Mouse (Mus musculus) ES-Bruce4 (cell line): ENCODE measurements around the gene Cd79b.

Experiments used
- CTCF ChIP-seq: IDR thresholded peaks from one replicate; pipeline ENCODE4 v1.8.1; 2011; ENCODE audit warnings: low read depth, low read length
- EP300 ChIP-seq: IDR thresholded peaks from 2 replicates; pipeline ENCODE4 v1.6.1; 2011; ENCODE audit warnings: low read depth, low read length; ENCODE audit not compliant: insufficient read depth
- POLR2A ChIP-seq: IDR thresholded peaks from one replicate; pipeline ENCODE4 v1.8.1; 2011; ENCODE audit warnings: low read length; ENCODE audit not compliant: insufficient read depth

DNA sequence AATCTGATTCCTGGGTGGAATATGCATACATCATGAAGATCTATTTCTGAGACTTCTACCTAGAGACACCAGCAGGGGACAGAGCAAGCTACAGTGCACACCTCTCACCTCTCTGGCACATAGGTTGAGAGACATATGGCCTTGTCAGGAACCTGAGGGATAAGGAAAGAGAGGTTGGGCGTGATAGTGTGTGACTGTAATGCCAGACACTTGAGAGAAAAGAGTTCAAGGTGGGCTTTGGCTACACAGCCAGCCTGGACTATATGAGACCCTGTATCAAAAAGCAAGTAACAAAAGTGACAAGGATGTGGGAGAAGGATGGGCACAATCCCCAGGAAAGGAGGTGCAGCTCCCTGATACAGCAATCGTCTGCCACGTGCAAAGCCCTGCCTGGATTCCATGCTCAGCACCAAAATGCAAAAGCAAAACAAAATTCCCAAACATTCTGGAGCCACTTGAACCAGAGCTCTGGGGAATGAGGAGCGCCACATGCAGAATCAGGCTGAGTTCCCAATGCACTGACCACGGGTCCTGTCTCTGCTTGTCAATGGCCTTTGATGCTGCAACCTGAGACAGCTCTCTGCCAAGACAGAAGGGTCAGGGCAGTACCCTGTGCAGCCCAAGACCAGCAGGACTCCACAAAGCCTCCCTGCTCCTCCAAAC is 43.3 kb downstream of the Cd79b start:
- TF ChIP-seq POLR2A: no peak
- TF ChIP-seq CTCF: no peak
- no peak for TF ChIP-seq EP300
